Mouse (Mus musculus) heart, adult 2 months (tissue): ENCODE data around the gene Eepd1.

ENCODE experiments used
- CTCF ChIP-seq: fragments of 200-600 bp; IDR thresholded peaks from 2 replicates; pipeline ENCODE4 v1.8.1; 2022; ENCODE audit warnings: antibody characterized with exemption, mild to moderate bottlenecking, moderate library complexity
- EP300 ChIP-seq: fragments of 200-500 bp; IDR thresholded peaks from 2 replicates; pipeline ENCODE4 v1.6.1; 2011; ENCODE audit warnings: low read depth, low read length, control low read depth; ENCODE audit not compliant: insufficient read depth
- POLR2A ChIP-seq: fragments of 200-500 bp; IDR thresholded peaks from 2 replicates; pipeline ENCODE4 v1.6.1; 2011; ENCODE audit warnings: mild to moderate bottlenecking, low read depth, low read length, control low read depth; ENCODE audit not compliant: insufficient read depth

GRCm38 (mm10) chr9:25585614-25586013, 104.3 kb downstream of the Eepd1 start:
- TF ChIP-seq CTCF (no peak), POLR2A (no peak), EP300 (no peak)
